Mouse (Mus musculus) heart, embryonic 15.5 days (tissue): ENCODE results near the gene Map1lc3a. TPM values are rescaled to one million over a fixed set of nuclear protein-coding genes. Genes with fewer than 3 reads are reported as not detected.

Experiments used
- ATAC-seq: fragments of 200-750 bp; cut with Nextera tagmentation; replicated peaks from 2 replicates; pipeline ENCODE4 v1.8.0; 2017; ENCODE audit warnings: low read depth, moderate TSS enrichment; ENCODE audit not compliant: insufficient number of reproducible peaks, insufficient read depth, low FRiP score
- H3K27ac ChIP-seq: fragments of 300-500 bp; sonication (generic); 2 replicates; pipeline ENCODE4 v1.5.1; 2015; ENCODE audit warnings: mild to moderate bottlenecking, inconsistent platforms
- H3K27me3 ChIP-seq: fragments of 300-500 bp; sonication (generic); 2 replicates; pipeline ENCODE4 v1.6.1; 2015; ENCODE audit warnings: inconsistent platforms
- H3K36me3 ChIP-seq: fragments of 300-500 bp; sonication (generic); 2 replicates; pipeline ENCODE4 v1.6.1; 2015; ENCODE audit warnings: mild to moderate bottlenecking, inconsistent platforms
- H3K4me1 ChIP-seq: fragments of 300-500 bp; sonication (generic); replicated peaks from 2 replicates; pipeline ENCODE4 v1.6.1; 2015; ENCODE audit warnings: inconsistent platforms
- H3K4me2 ChIP-seq: fragments of 300-500 bp; sonication (generic); 2 replicates; pipeline ENCODE4 v1.6.1; 2015; ENCODE audit warnings: inconsistent platforms, mild to moderate bottlenecking, moderate library complexity
- H3K4me3 ChIP-seq: fragments of 300-500 bp; sonication (generic); 2 replicates; pipeline ENCODE4 v1.5.1; 2015; ENCODE audit warnings: mild to moderate bottlenecking, inconsistent platforms
- H3K9ac ChIP-seq: fragments of 300-500 bp; sonication (generic); 2 replicates; pipeline ENCODE4 v1.6.1; 2015; ENCODE audit warnings: mild to moderate bottlenecking, inconsistent platforms
- H3K9me3 ChIP-seq: fragments of 300-500 bp; sonication (generic); replicated peaks from 2 replicates; pipeline ENCODE4 v1.6.1; 2016; ENCODE audit warnings: inconsistent platforms
- WGBS: fragments of 180-500 bp; shearing (Covaris S2); methylation state at CpG from one replicate; pipeline ENCODE4 v1.1.7; 2015; ENCODE audit warnings: mixed read lengths; 5-methylcytosine and 5-hydroxymethylcytosine counted together
- polyA plus RNA-seq: library from polyadenylated mRNA; unstranded; fragments of >200 nt; fragmentation: Nextera tagmentation; extraction: Ambion mirVana; gene quantifications from 2 replicates; pipeline ENCODE4 v1.2.1, GENCODE M21; 2015

Gene Map1lc3a
- polyA plus RNA-seq, 1 experiment from 2014 or later, result 354 TPM

DNA sequence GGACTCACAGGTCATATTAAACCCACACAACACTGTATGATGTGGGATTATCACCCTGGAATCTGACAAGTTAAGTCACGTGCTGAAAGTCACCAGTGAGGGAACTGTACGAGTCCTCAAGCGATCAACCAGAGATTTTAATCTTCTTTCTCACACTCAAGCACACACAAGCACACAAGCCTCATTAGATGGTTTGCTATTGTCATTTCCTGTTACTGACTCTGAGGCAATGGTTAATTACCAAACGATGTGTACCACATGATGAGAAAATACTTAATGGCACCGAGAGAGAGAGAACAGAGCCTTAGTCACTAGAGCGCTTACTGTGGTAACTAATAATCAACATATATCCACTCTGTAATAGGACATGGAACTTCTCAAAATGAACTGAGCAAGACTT, 9.6 kb downstream of the Map1lc3a start:
- Histone ChIP-seq H3K27ac (no peak overlapping the region), H3K9me3 (no peaks in the 10 kb centered on the region)

DNA sequence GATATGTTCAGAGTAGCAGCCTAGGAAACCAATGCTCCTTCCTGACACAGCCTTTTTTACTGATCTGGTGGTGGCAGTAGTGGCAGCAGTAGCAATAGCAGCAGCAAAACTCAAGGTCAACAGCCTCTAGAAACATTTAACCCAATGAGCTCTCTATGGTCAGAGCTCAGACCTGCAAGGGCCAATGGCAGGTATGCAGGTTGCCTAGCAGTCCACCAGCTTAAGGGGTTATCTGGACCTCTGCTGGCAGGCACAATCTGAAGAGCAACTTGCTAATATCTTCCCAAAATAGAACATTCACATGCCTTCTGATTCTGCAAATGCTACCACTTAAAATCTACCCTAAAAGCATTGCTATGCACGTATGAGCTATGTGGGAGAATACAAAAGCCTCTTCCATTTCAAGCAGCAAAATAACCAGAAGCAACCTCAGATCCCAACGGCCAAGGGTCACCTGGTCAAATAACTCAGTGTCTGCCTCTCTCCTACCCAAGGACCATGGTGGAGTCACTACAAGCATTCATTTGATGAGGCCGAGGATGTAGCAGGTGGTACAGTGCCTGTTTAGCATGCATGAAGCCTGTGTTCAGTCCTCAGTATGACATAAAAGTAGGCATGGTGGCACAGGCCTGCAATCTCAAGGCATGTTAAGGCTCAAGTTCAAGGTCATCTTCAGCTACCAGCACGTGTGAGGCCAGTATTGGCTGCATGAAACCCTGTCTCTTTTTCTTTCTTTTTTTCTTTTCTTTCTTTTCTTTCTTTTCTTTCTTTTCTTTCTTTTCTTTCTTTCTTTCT, 11.6 kb downstream of the Map1lc3a start:
- 45% methylated on average over 4 of the region's 4 CpGs for WGBS
- Histone ChIP-seq H3K36me3 (peaks cover 7% of the 10 kb centered on the region; the same call in 1 of the 2 replicates), H3K4me3 (no peak overlapping the region), H3K4me2 (no peak overlapping the region), H3K27ac (peak overlapping the region; percentile 97), H3K9ac (no peak overlapping the region), H3K9me3 (no peaks in the 10 kb centered on the region), H3K27me3 (no peaks in the 10 kb centered on the region), H3K4me1 (peaks cover 34% of the 10 kb centered on the region)
- ATAC-seq, result peak; percentile 82

More for the DNA sequence above, 9.6 kb downstream of the Map1lc3a start:
- no peak overlapping the region for H3K4me3 ChIP-seq
- no peak for ATAC-seq
- H3K36me3 ChIP-seq, result no peaks in the 10 kb centered on the region
- H3K4me1 ChIP-seq, result peaks cover 34% of the 10 kb centered on the region
- no peaks in the 10 kb centered on the region for H3K27me3 ChIP-seq
- WGBS, result 83% methylated on average over 6 of the region's 6 CpGs
- no peak overlapping the region for H3K9ac ChIP-seq
- no peak overlapping the region for H3K4me2 ChIP-seq

DNA sequence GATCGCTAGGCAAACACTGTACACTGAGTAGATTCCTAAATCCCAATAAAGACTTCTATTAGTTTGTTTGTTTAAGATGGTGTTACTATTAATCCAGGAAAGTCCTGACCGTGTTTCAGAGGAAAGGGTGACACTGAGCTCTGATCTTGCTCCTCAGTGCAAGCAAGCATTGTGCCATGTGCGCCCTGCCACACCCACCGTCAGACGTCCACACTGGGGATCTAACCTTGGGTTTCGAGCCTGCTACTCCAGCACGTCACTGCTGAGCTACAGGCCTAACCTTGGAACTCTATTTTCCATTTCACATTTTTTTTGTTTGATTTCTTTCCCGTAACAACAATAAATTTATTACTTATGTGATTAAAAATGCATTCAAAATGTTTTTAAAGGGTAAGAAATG, 14.0 kb downstream of the Map1lc3a start:
- no peak overlapping the region for H3K4me2 ChIP-seq
- WGBS, result 87% methylated on average over 8 of the region's 8 CpGs
- no peaks in the 10 kb centered on the region for H3K27me3 ChIP-seq
- peaks cover 11% of the 10 kb centered on the region for H3K4me1 ChIP-seq
- no peak overlapping the region for H3K4me3 ChIP-seq
- no peak overlapping the region for H3K27ac ChIP-seq
- H3K9me3 ChIP-seq, result no peaks in the 10 kb centered on the region
- H3K36me3 ChIP-seq, result peaks cover 9% of the 10 kb centered on the region; the same call in 1 of the 2 replicates
- no peak overlapping the region for H3K9ac ChIP-seq
- no peak for ATAC-seq

DNA sequence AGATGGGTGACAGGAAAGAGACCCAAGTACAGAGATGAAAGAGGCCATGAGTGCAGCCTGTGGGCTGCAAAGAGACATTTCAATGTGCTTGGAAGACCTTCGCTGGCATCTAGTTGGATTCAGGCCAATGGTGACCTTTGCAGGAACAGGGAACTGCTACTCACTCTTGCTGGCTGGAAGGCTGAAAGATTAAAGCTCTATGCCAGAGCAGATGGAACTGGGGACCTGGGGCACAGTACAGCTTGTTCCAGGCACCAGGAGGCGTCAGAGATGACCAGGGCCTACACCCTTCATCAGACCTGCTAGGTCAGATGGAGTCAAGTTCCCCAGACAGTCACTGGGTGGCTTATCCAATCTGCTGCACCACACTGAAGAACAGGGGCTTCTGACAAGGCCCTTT, 17.3 kb downstream of the Map1lc3a start:
- peak; percentile 60; the same call in 1 of the 2 replicates for ATAC-seq
- Histone ChIP-seq H3K4me1 (no peaks in the 10 kb centered on the region), H3K27ac (peak overlapping the region; percentile 29), H3K9me3 (no peaks in the 10 kb centered on the region), H3K27me3 (no peaks in the 10 kb centered on the region), H3K4me2 (no peak overlapping the region), H3K4me3 (no peak overlapping the region), H3K9ac (no peak overlapping the region), H3K36me3 (peaks cover 37% of the 10 kb centered on the region)
- WGBS, result 54% methylated on average over 2 of the region's 2 CpGs

DNA sequence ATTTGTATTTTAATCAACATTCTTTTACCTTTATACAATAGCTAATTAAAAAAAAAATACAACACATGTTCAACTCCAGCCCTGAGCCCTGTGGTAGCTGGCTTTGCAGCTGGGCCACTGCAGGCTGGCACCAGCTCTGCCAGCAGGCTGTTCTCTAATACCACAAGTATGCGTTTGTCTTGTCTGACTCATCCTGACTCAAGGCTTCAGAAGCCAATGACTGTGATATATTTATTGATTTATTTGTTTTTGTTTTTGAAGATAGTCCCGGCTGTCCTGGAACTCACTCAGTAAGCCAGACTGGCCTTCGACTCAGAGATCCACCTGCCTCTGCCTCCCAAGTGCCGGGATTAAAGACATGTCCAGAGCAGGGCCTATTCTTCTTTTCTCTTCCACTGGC, 17.8 kb downstream of the Map1lc3a start:
- Histone ChIP-seq H3K4me3 (no peak overlapping the region), H3K4me2 (no peak overlapping the region), H3K9me3 (no peaks in the 10 kb centered on the region), H3K27me3 (no peaks in the 10 kb centered on the region), H3K4me1 (peaks cover 2% of the 10 kb centered on the region; the same call in 1 of the 2 replicates), H3K27ac (0 out of 2 replicates have a peak overlapping the region, but pooled peaks have one; percentile 21), H3K36me3 (peaks cover 42% of the 10 kb centered on the region), H3K9ac (no peak overlapping the region)
- ATAC-seq, result no peak
- WGBS, result 90% methylated on average over 4 of the region's 4 CpGs

DNA sequence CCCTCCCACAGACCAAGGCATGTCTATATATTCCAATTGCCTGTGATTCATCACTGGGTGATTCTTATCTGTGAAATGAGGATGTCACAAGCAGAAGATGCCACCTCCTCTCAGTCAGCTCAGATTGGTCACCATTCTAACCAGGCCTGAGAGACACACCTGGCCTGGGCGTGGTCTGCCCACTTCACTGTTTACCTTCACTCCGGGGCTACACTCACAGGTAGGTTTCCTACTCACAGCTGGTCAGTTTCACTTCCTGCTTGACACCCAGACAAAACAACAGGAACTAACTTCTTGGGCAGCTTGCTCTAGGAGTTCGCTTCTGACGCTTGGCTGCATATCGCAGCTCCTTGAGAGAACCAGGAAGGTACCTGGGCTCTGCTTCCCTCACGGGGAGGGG, 19.4 kb downstream of the Map1lc3a start:
- no peak for ATAC-seq
- Histone ChIP-seq H3K27me3 (no peaks in the 10 kb centered on the region), H3K9me3 (no peaks in the 10 kb centered on the region), H3K9ac (no peak overlapping the region), H3K36me3 (peaks cover 42% of the 10 kb centered on the region), H3K4me3 (no peak overlapping the region), H3K4me2 (no peak overlapping the region), H3K4me1 (peaks cover 11% of the 10 kb centered on the region), H3K27ac (no peak overlapping the region)
- 89% methylated on average over 6 of the region's 6 CpGs for whole genome bisulfite sequencing

DNA sequence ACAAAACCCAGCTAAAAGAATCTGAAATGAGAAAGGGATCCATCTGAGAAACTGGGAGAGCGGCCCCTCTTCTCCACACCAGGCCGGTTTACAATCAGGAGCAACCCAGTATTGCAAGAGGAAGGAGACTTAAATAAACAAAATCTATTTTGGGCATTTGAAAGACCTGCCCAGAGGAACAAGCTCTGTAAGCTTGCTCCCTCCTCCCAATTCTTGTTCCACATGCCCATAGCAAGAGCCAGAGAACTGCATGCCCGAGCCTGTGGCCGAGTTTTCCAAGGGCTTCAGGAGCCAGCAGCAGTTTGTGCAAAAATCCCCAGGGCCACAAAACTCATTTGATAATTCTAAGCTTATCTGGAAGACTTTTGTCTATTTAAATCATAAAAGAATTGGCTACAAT, 23.5 kb downstream of the Map1lc3a start:
- Histone ChIP-seq H3K4me2 (no peak overlapping the region), H3K4me3 (no peak overlapping the region), H3K4me1 (peaks cover 11% of the 10 kb centered on the region), H3K9me3 (no peaks in the 10 kb centered on the region), H3K27me3 (no peaks in the 10 kb centered on the region), H3K9ac (no peak overlapping the region), H3K36me3 (peaks cover 33% of the 10 kb centered on the region), H3K27ac (peak overlapping the region; percentile 79)
- WGBS, result 40% methylated on average over 4 of the region's 4 CpGs
- ATAC-seq, result 0 out of 2 replicates have a peak, but pooled peaks have one; percentile 47

DNA sequence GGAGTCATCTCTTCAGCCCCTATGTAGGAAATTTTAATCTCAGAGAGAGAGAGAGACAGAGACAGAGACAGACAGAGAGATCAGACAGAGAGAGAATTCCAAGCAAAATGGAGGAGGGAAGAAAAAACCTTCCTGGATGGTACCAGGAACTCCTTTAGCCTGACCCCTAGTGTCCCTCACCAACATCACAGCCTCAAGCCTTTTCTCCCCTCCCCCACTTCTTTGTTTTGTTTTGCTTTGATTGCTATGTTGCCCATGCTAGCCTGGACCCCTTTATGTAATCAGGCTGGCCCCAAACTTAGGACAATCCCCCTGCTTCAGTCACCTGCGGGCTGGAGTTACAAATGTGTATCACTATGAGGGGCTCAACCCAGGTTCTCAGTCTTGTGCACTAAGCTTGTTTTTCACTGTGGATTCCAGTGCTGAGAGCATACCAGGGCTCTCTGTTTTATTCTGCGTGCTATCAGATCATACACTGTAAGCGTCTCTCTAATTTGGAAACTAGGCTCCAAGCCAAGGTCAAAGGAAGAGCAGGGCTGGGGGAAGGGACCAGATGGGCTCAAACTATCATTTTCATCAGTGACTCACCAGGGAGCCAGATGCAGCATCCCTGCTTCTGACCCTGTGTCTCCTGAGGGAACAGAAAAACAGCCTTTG, 33.0 kb downstream of the Map1lc3a start:
- Histone ChIP-seq H3K9me3 (no peaks in the 10 kb centered on the region), H3K9ac (peak overlapping the region; percentile 20; the same call in 1 of the 2 replicates)
- ATAC-seq, result peak; percentile 31; the same call in 1 of the 2 replicates

DNA sequence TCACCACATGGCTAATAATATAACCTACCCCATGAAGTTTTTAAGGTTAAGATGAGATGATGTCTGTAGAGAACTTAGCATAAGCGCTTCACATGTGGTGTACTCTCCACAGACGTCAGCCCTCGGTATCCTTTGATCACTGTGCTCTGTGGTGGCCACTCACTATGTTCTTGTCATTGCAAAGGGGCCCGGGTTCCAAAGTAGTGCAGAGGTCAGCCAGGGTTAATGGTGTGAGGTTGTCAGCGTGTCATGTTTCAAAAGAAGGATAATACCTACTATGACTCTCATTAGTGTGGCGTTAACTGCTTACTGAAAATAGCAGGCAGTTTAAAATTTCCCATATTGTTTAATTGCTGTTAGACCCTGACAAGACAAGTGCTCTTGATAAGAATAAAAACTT, 37.6 kb downstream of the Map1lc3a start:
- Histone ChIP-seq H3K27me3 (no peaks in the 10 kb centered on the region), H3K4me3 (no peak overlapping the region), H3K36me3 (peaks cover 9% of the 10 kb centered on the region; the same call in 1 of the 2 replicates), H3K9ac (no peak overlapping the region), H3K9me3 (no peaks in the 10 kb centered on the region), H3K4me1 (peaks cover 9% of the 10 kb centered on the region), H3K4me2 (no peak overlapping the region), H3K27ac (no peak overlapping the region)
- WGBS, result 51% methylated on average over 6 of the region's 6 CpGs
- ATAC-seq, result no peak

More for the DNA sequence above, 33.0 kb downstream of the Map1lc3a start:
- no peak overlapping the region for H3K4me3 ChIP-seq
- H3K4me2 ChIP-seq, result no peak overlapping the region
- peaks cover 9% of the 10 kb centered on the region for H3K4me1 ChIP-seq
- no peaks in the 10 kb centered on the region for H3K27me3 ChIP-seq
- peaks cover 9% of the 10 kb centered on the region; the same call in 1 of the 2 replicates for H3K36me3 ChIP-seq
- 18% methylated on average over 3 of the region's 3 CpGs for WGBS
- peak overlapping the region; percentile 76 for H3K27ac ChIP-seq

DNA sequence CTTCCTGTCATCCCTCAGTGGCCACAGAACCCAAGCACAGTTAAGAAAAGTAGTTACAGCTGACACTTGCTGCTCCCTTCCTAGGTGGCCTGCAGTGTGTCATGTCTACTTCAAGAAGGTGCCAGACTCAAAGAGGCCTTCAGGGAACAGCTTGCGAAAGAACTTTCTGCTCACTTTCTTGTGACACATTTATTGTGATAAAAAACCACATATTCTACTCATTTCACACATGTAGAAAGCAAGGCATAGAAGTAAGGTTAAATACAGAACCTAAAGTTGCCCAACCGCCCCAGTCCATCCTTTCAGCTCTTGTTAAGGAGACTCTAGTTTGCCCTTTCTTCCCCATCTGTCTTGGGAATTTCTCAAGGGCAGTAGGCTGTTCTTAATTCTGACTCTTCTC, 42.5 kb downstream of the Map1lc3a start:
- Histone ChIP-seq H3K36me3 (peaks cover 10% of the 10 kb centered on the region; the same call in 1 of the 2 replicates), H3K27me3 (no peaks in the 10 kb centered on the region), H3K4me3 (no peak overlapping the region), H3K27ac (no peak overlapping the region), H3K9me3 (no peaks in the 10 kb centered on the region), H3K4me2 (no peak overlapping the region), H3K4me1 (no peaks in the 10 kb centered on the region; the same call in 1 of the 2 replicates), H3K9ac (no peak overlapping the region)
- no peak for ATAC-seq
- WGBS, result 81% methylated on average over 2 of the region's 2 CpGs

DNA sequence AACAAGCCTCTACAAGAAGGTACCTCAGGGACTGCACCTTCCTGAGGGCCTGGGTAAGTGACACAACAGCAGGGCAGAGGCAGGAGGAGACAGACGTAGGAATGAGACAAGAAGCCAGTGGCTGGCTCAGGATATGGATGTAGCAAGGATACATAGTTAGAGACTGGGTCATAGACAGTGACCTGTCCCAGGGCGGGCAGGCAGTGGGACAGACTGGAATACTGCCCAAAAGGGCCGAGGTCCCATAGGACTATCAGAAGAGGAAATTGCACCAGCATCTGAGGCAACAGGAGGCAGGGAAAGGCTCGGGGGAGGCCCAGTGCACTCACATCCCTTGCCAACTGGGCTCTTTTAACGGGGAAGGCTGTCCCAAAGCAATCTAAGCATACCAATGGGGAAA, 44.5 kb downstream of the Map1lc3a start:
- Histone ChIP-seq H3K9ac (no peak overlapping the region), H3K27ac (no peak overlapping the region), H3K4me2 (no peak overlapping the region), H3K36me3 (peaks cover 9% of the 10 kb centered on the region; the same call in 1 of the 2 replicates), H3K27me3 (no peaks in the 10 kb centered on the region), H3K4me1 (no peaks in the 10 kb centered on the region; the same call in 1 of the 2 replicates), H3K4me3 (no peak overlapping the region), H3K9me3 (no peaks in the 10 kb centered on the region)
- WGBS, result 60% methylated on average over 5 of the region's 5 CpGs
- ATAC-seq, result no peak
